Mouse (Mus musculus): ENCODE measurements around the gene Rpl32.

The Rpl32 gene

GRCm38 (mm10) chr6:115808488-115809231 lies at the start of gene Rpl32:
TSS of gene Rpl32 (minus strand) at chr6:115808747.
- peak; percentile 69 to 82 for DNase-seq (ENCODE audit: low spot score in 2 of 2)

GRCm38 (mm10) chr6:115856361-115856745 lies 47.8 kb upstream of the Rpl32 start:
- no peak for DNase-seq (ENCODE audit: low spot score in 2 of 2)

- no peak for DNase-seq (ENCODE audit: low spot score in 2 of 2)
Observed at GRCm38 (mm10) chr6:115855733-115856360, 47.3 kb upstream of the Rpl32 start.

GRCm38 (mm10) chr6:115854432-115854831 lies 45.9 kb upstream of the Rpl32 start:
- peak in 1 of 2 experiments; percentile 33 for DNase-seq (ENCODE audit: low spot score in 2 of 2)

GRCm38 (mm10) chr6:115853985-115854384 lies 45.4 kb upstream of the Rpl32 start:
- no peak for DNase-seq (ENCODE audit: low spot score in 2 of 2)

GRCm38 (mm10) chr6:115853091-115853813 lies 44.7 kb upstream of the Rpl32 start, which contains the start of the genes Mbd4 and Ift122:
TSS of gene Mbd4 (minus strand) at chr6:115853371.
TSS of gene Ift122 (plus strand) at chr6:115853470.
- peak; percentile 96 to 99 for DNase-seq (ENCODE audit: low spot score in 2 of 2)

- peak in 1 of 2 experiments; percentile 28 for DNase-seq (ENCODE audit: low spot score in 2 of 2)
Observed at GRCm38 (mm10) chr6:115852446-115853090, 44.0 kb upstream of the Rpl32 start.

GRCm38 (mm10) chr6:115848598-115849304 lies 40.2 kb upstream of the Rpl32 start:
- no peak for DNase-seq (ENCODE audit: low spot score in 2 of 2)

- DNase-seq (ENCODE audit: low spot score in 2 of 2) = peak; percentile 54 to 75
Observed at GRCm38 (mm10) chr6:115846640-115847411, 38.3 kb upstream of the Rpl32 start.

- no peak for DNase-seq (ENCODE audit: low spot score in 2 of 2)
Observed at GRCm38 (mm10) chr6:115845006-115845405, 36.5 kb upstream of the Rpl32 start.

- no peak for DNase-seq (ENCODE audit: low spot score in 2 of 2)
Observed at GRCm38 (mm10) chr6:115838745-115839144, 30.2 kb upstream of the Rpl32 start.

- peak; percentile 64 to 69 for DNase-seq (ENCODE audit: low spot score in 2 of 2)
Observed at GRCm38 (mm10) chr6:115838161-115838597, 29.6 kb upstream of the Rpl32 start, which contains the start of gene Efcab12. TSS of gene Efcab12 (minus strand) at chr6:115838412.

GRCm38 (mm10) chr6:115833861-115834260 lies 25.3 kb upstream of the Rpl32 start:
- no peak for DNase-seq (ENCODE audit: low spot score in 2 of 2)

GRCm38 (mm10) chr6:115832152-115832850 lies 23.8 kb upstream of the Rpl32 start:
- no peak for DNase-seq (ENCODE audit: low spot score in 2 of 2)

GRCm38 (mm10) chr6:115830779-115831601 lies 22.4 kb upstream of the Rpl32 start:
- no peak for DNase-seq (ENCODE audit: low spot score in 2 of 2)

GRCm38 (mm10) chr6:115823850-115824464 lies 15.4 kb upstream of the Rpl32 start:
- DNase-seq (ENCODE audit: low spot score in 2 of 2) = peak; percentile 67 to 79

GRCm38 (mm10) chr6:115821216-115821993 lies 12.9 kb upstream of the Rpl32 start:
- no peak for DNase-seq (ENCODE audit: low spot score in 2 of 2)

GRCm38 (mm10) chr6:115818129-115818528 lies 9.6 kb upstream of the Rpl32 start:
- DNase-seq (ENCODE audit: low spot score in 2 of 2) = no peak

All from thymus, postnatal 10 days (tissue).